Mouse (Mus musculus): Measurements from ENCODE around the gene Asrgl1. TPM values are rescaled to one million over a fixed set of nuclear protein-coding genes. Genes with fewer than 3 reads are reported as not detected.

Asrgl1 gene
- total and polyA plus RNA-seq, 2 experiments from 2014 or later: 7.3 to 22.2 TPM

GRCm38 (mm10) chr19:9105101-9105685 is 30.2 kb downstream of the Asrgl1 start:
- DNase-seq (ENCODE audit: low spot score): no peak
- Histone ChIP-seq H3K27me3 (ENCODE audit: control insufficient read depth, insufficient read depth, low read length) (no peaks in the 10 kb centered on the region), H3K9me3 (replicated peaks; ENCODE audit: control insufficient read depth, low read length) (no peaks in the 10 kb centered on the region), H3K27ac (ENCODE audit: low read depth) (no peak overlapping the region), H3K4me1 (ENCODE audit: control insufficient read depth, insufficient read depth) (peaks cover 11% of the 10 kb centered on the region; the same call in 1 of the 2 replicates), H3K36me3 (replicated peaks; ENCODE audit: control insufficient read depth, insufficient read depth, low read length) (no peaks in the 10 kb centered on the region), H3K9ac (replicated peaks; ENCODE audit: low read depth, low read length) (no peak overlapping the region), H3K4me3 (ENCODE audit: low read depth, low read length) (no peak overlapping the region), H3K4me2 (ENCODE audit: low read depth, low read length) (no peak overlapping the region)
- TF ChIP-seq CTCF (IDR thresholded peaks at IDR 0.05; ENCODE audit: low read depth) (no peak), EP300 (IDR thresholded peaks at IDR 0.05; ENCODE audit: low read depth) (no peak)
- ATAC-seq (ENCODE audit: insufficient read depth, low read depth): no peak
- 65% methylated on average over 3 of the region's 3 CpGs for WGBS

- Histone ChIP-seq H3K9me3 (replicated peaks; ENCODE audit: control insufficient read depth, low read length) (no peaks in the 10 kb centered on the region), H3K4me1 (ENCODE audit: control insufficient read depth, insufficient read depth) (peaks cover 11% of the 10 kb centered on the region; the same call in 1 of the 2 replicates), H3K4me3 (ENCODE audit: low read depth, low read length) (no peak overlapping the region), H3K36me3 (replicated peaks; ENCODE audit: control insufficient read depth, insufficient read depth, low read length) (no peaks in the 10 kb centered on the region), H3K9ac (replicated peaks; ENCODE audit: low read depth, low read length) (no peak overlapping the region), H3K4me2 (ENCODE audit: low read depth, low read length) (no peak overlapping the region), H3K27ac (ENCODE audit: low read depth) (no peak overlapping the region), H3K27me3 (ENCODE audit: control insufficient read depth, insufficient read depth, low read length) (no peaks in the 10 kb centered on the region)
- ATAC-seq (ENCODE audit: insufficient read depth, low read depth): no peak
- no peak for DNase-seq (ENCODE audit: low spot score)
- WGBS: 76% methylated on average over 4 of the region's 4 CpGs
- no peak for TF ChIP-seq EP300 (IDR thresholded peaks at IDR 0.05; ENCODE audit: low read depth)
- no peak for TF ChIP-seq CTCF (IDR thresholded peaks at IDR 0.05; ENCODE audit: low read depth)
Observed at GRCm38 (mm10) chr19:9103986-9104385, 31.4 kb downstream of the Asrgl1 start.

GRCm38 (mm10) chr19:9101062-9101457 is 34.4 kb downstream of the Asrgl1 start:
- no peak overlapping the region for H3K4me3 ChIP-seq (ENCODE audit: low read depth, low read length)
- ATAC-seq (ENCODE audit: insufficient read depth, low read depth): no peak

GRCm38 (mm10) chr19:9100297-9101061 is 35.0 kb downstream of the Asrgl1 start:
- Histone ChIP-seq H3K9me3 (replicated peaks; ENCODE audit: control insufficient read depth, low read length) (no peaks in the 10 kb centered on the region), H3K4me3 (ENCODE audit: low read depth, low read length) (no peak overlapping the region), H3K4me2 (ENCODE audit: low read depth, low read length) (no peak overlapping the region), H3K36me3 (replicated peaks; ENCODE audit: control insufficient read depth, insufficient read depth, low read length) (no peaks in the 10 kb centered on the region), H3K27ac (ENCODE audit: low read depth) (no peak overlapping the region), H3K4me1 (ENCODE audit: control insufficient read depth, insufficient read depth) (no peaks in the 10 kb centered on the region), H3K9ac (replicated peaks; ENCODE audit: low read depth, low read length) (no peak overlapping the region), H3K27me3 (ENCODE audit: control insufficient read depth, insufficient read depth, low read length) (no peaks in the 10 kb centered on the region)
- ATAC-seq (ENCODE audit: insufficient read depth, low read depth) (no peak), DNase-seq (ENCODE audit: low spot score) (no peak)
- no peak for TF ChIP-seq CTCF (IDR thresholded peaks at IDR 0.05; ENCODE audit: low read depth)
- TF ChIP-seq EP300 (IDR thresholded peaks at IDR 0.05; ENCODE audit: low read depth): no peak
- WGBS: 77% methylated on average over 17 of the region's 17 CpGs

More at GRCm38 (mm10) chr19:9101062-9101457, 34.4 kb downstream of the Asrgl1 start:
- WGBS: 75% methylated on average over 2 of the region's 2 CpGs
- Histone ChIP-seq H3K4me2 (ENCODE audit: low read depth, low read length) (no peak overlapping the region), H3K27ac (ENCODE audit: low read depth) (no peak overlapping the region), H3K9ac (replicated peaks; ENCODE audit: low read depth, low read length) (no peak overlapping the region), H3K27me3 (ENCODE audit: control insufficient read depth, insufficient read depth, low read length) (no peaks in the 10 kb centered on the region), H3K36me3 (replicated peaks; ENCODE audit: control insufficient read depth, insufficient read depth, low read length) (no peaks in the 10 kb centered on the region), H3K4me1 (ENCODE audit: control insufficient read depth, insufficient read depth) (0 out of 2 replicates have a peak, but pooled peaks cover under 1% of the 10 kb centered on the region), H3K9me3 (replicated peaks; ENCODE audit: control insufficient read depth, low read length) (no peaks in the 10 kb centered on the region)
- TF ChIP-seq EP300 (IDR thresholded peaks at IDR 0.05; ENCODE audit: low read depth): no peak
- TF ChIP-seq CTCF (IDR thresholded peaks at IDR 0.05; ENCODE audit: low read depth): no peak
- DNase-seq (ENCODE audit: low spot score): no peak

GRCm38 (mm10) chr19:9099751-9100150 is 35.7 kb downstream of the Asrgl1 start:
- Histone ChIP-seq H3K4me1 (ENCODE audit: control insufficient read depth, insufficient read depth) (no peaks in the 10 kb centered on the region), H3K4me3 (ENCODE audit: low read depth, low read length) (no peak overlapping the region), H3K27me3 (ENCODE audit: control insufficient read depth, insufficient read depth, low read length) (no peaks in the 10 kb centered on the region), H3K9me3 (replicated peaks; ENCODE audit: control insufficient read depth, low read length) (no peaks in the 10 kb centered on the region), H3K4me2 (ENCODE audit: low read depth, low read length) (no peak overlapping the region), H3K27ac (ENCODE audit: low read depth) (no peak overlapping the region), H3K36me3 (replicated peaks; ENCODE audit: control insufficient read depth, insufficient read depth, low read length) (no peaks in the 10 kb centered on the region), H3K9ac (replicated peaks; ENCODE audit: low read depth, low read length) (no peak overlapping the region)
- ATAC-seq (ENCODE audit: insufficient read depth, low read depth) (no peak), DNase-seq (ENCODE audit: low spot score) (no peak)
- TF ChIP-seq EP300 (IDR thresholded peaks at IDR 0.05; ENCODE audit: low read depth) (no peak), CTCF (IDR thresholded peaks at IDR 0.05; ENCODE audit: low read depth) (no peak)
- WGBS: 81% methylated on average over 8 of the region's 8 CpGs

Data from heart, postnatal 0 days (tissue).